Mouse (Mus musculus): ENCODE results near the gene Zfp949. TPM values are rescaled to one million over a fixed set of nuclear protein-coding genes. Genes with fewer than 3 reads are reported as not detected.
A peak's percentile ranks its signal among the peaks of the same experiment; 100 is the strongest.
"Not testable (repeated sequence)": the region's sequence is repeated elsewhere in the genome, so short reads cannot be mapped to it uniquely, and the experiment has no call there.

Zfp949 gene
- polyA plus RNA-seq, 1 experiment = 6.3 TPM

DNA sequence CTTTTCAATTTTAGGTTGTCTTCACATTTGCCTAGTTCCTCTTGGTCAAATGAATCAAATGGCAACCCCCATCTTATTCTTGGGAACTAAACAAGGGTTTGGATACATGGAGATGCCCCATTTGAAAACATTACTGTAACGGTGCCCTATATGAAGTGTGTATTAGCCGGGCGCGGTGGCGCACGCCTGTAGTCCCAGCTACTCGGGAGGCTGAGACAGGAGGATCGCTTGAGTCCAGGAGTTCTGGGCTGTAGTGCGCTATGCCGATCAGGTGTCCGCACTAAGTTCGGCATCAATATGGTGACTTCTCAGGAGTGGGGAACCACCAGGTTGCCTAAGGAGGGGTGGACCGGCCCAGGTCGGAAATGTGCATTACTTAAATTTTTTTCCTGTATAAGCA, 5.3 kb downstream of the Zfp949 start:
- Histone ChIP-seq H3K36me3 (ENCODE audit: control insufficient read depth, insufficient read depth, low read length) (peaks cover 12% of the 10 kb centered on the region; the same call in 1 of the 2 replicates), H3K4me1 (replicated peaks; ENCODE audit: control insufficient read depth, insufficient read depth, low read length) (peaks cover 14% of the 10 kb centered on the region), H3K27ac (ENCODE audit: control insufficient read depth, insufficient read depth, low read length) (no peak overlapping the region), H3K4me3 (ENCODE audit: control insufficient read depth, insufficient read depth, low read length) (no peak overlapping the region), H3K27me3 (ENCODE audit: control insufficient read depth, insufficient read depth, low read length) (no peaks in the 10 kb centered on the region)
- no peak for DNase-seq
- WGBS = 99% methylated on average over 14 of the region's 14 CpGs
- no peak for TF ChIP-seq POLR2A (IDR thresholded peaks at IDR 0.05; ENCODE audit: control insufficient read depth, extremely low read depth, insufficient read depth, low read length, poor library complexity)
- no peak for TF ChIP-seq CTCF (IDR thresholded peaks at IDR 0.05; ENCODE audit: borderline replicate concordance, control insufficient read depth, extremely low read depth, insufficient read depth, low read length, poor library complexity)

GRCm38 (mm10) chr9:88558146-88558545, 10.3 kb downstream of the Zfp949 start:
- Histone ChIP-seq H3K4me1 (replicated peaks; ENCODE audit: control insufficient read depth, insufficient read depth, low read length) (no peaks in the 10 kb centered on the region), H3K27ac (ENCODE audit: control insufficient read depth, insufficient read depth, low read length) (no peak overlapping the region), H3K36me3 (ENCODE audit: control insufficient read depth, insufficient read depth, low read length) (peaks cover 35% of the 10 kb centered on the region), H3K4me3 (ENCODE audit: control insufficient read depth, insufficient read depth, low read length) (no peak overlapping the region), H3K27me3 (ENCODE audit: control insufficient read depth, insufficient read depth, low read length) (no peaks in the 10 kb centered on the region)
- WGBS = 96% methylated on average over 4 of the region's 4 CpGs
- no peak for DNase-seq
- TF ChIP-seq POLR2A (IDR thresholded peaks at IDR 0.05; ENCODE audit: control insufficient read depth, extremely low read depth, insufficient read depth, low read length, poor library complexity) (no peak), CTCF (IDR thresholded peaks at IDR 0.05; ENCODE audit: borderline replicate concordance, control insufficient read depth, extremely low read depth, insufficient read depth, low read length, poor library complexity) (no peak)

- H3K4me1 ChIP-seq (replicated peaks; ENCODE audit: control insufficient read depth, insufficient read depth, low read length); H3K4me3 ChIP-seq (ENCODE audit: control insufficient read depth, insufficient read depth, low read length); H3K27me3 ChIP-seq (ENCODE audit: control insufficient read depth, insufficient read depth, low read length); DNase-seq; H3K27ac ChIP-seq (ENCODE audit: control insufficient read depth, insufficient read depth, low read length): not testable (repeated sequence)
- peaks cover 28% of the 10 kb centered on the region for H3K36me3 ChIP-seq (ENCODE audit: control insufficient read depth, insufficient read depth, low read length)
- WGBS = 99% methylated on average over 2 of the region's 2 CpGs
These were observed 13.7 kb downstream of the Zfp949 start for GRCm38 (mm10) chr9:88561476-88561875.

- not testable (repeated sequence) for H3K27ac ChIP-seq (ENCODE audit: control insufficient read depth, insufficient read depth, low read length); H3K4me3 ChIP-seq (ENCODE audit: control insufficient read depth, insufficient read depth, low read length); H3K27me3 ChIP-seq (ENCODE audit: control insufficient read depth, insufficient read depth, low read length); DNase-seq; H3K4me1 ChIP-seq (replicated peaks; ENCODE audit: control insufficient read depth, insufficient read depth, low read length)
- peaks cover 34% of the 10 kb centered on the region for H3K36me3 ChIP-seq (ENCODE audit: control insufficient read depth, insufficient read depth, low read length)
- over 99% methylated on average over 3 of the region's 3 CpGs for WGBS
These were observed 22.7 kb downstream of the Zfp949 start for GRCm38 (mm10) chr9:88570471-88570870.

GRCm38 (mm10) chr9:88580591-88580990, 32.8 kb downstream of the Zfp949 start, which contains the start of gene Trim43a:
Gene Trim43a (plus strand): TSS chr9:88580891.
- H3K4me1 ChIP-seq (replicated peaks; ENCODE audit: control insufficient read depth, insufficient read depth, low read length); H3K27ac ChIP-seq (ENCODE audit: control insufficient read depth, insufficient read depth, low read length); H3K4me3 ChIP-seq (ENCODE audit: control insufficient read depth, insufficient read depth, low read length); DNase-seq; H3K36me3 ChIP-seq (ENCODE audit: control insufficient read depth, insufficient read depth, low read length); H3K27me3 ChIP-seq (ENCODE audit: control insufficient read depth, insufficient read depth, low read length): not testable (repeated sequence)
- 99% methylated on average over 2 of the region's 2 CpGs for WGBS

GRCm38 (mm10) chr9:88593708-88594107, 45.9 kb downstream of the Zfp949 start:
- WGBS = 91% methylated on average over 6 of the region's 6 CpGs
- not testable (repeated sequence) for H3K27me3 ChIP-seq (ENCODE audit: control insufficient read depth, insufficient read depth, low read length); H3K4me1 ChIP-seq (replicated peaks; ENCODE audit: control insufficient read depth, insufficient read depth, low read length); H3K36me3 ChIP-seq (ENCODE audit: control insufficient read depth, insufficient read depth, low read length); DNase-seq; H3K27ac ChIP-seq (ENCODE audit: control insufficient read depth, insufficient read depth, low read length); H3K4me3 ChIP-seq (ENCODE audit: control insufficient read depth, insufficient read depth, low read length)

DNA sequence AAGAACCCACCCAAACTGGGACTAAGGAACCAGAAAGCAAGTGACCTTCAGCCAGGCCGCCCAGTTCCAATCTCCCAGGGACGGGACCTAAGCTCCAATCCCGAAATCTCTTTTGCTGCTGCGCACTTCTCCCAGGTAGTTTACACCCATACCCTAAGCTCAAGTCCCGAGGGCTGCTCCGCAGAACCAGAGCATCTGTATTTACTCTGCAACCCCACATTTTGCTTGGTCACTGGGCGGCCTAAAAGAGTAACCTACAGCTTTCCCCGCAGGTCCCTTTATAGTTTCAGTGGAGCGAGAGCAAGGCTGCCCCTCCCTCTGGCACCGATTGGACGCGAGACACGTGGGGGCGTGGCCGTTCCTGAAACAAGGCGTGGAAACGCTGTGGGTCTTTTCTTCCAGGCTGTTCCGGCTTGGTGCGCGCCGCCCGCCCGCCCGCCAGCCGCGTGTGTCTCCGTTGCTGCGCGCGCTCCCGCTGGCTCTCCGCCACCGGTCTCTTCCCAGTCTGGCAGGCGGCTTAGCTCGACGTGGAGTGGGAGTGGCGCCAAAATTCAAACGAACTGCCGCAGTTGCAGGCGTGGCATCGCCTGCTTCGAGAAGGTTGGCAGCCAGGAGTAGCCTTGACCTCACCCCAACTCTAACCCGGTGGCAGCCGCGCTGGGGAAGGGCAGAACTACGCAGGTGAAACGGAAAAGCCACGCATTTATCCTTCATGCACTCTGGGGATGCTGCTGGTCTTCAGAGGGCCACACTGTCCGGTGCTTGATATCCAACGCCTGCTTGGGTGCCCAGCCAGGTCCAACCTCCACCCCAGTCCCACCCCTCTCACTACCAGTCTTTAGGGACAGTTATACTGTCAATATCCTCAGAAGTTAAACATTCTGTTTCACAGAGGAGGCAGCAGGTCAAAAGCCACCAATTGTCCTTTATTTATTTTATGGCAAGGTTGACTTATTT, 51.7 kb downstream of the Zfp949 start:
- 0 out of 2 replicates have a peak, but pooled peaks have one; percentile 29 for TF ChIP-seq POLR2A (IDR thresholded peaks at IDR 0.05; ENCODE audit: control insufficient read depth, extremely low read depth, insufficient read depth, low read length, poor library complexity)
- DNase-seq = peak; percentile 95
- not testable (repeated sequence) for H3K36me3 ChIP-seq (ENCODE audit: control insufficient read depth, insufficient read depth, low read length); H3K4me1 ChIP-seq (replicated peaks; ENCODE audit: control insufficient read depth, insufficient read depth, low read length); H3K27ac ChIP-seq (ENCODE audit: control insufficient read depth, insufficient read depth, low read length); H3K27me3 ChIP-seq (ENCODE audit: control insufficient read depth, insufficient read depth, low read length)
- H3K4me3 ChIP-seq (ENCODE audit: control insufficient read depth, insufficient read depth, low read length) = peak overlapping the region; percentile 47
- 2% methylated on average over 48 of the region's 50 CpGs for WGBS

Other genes with a start within 250 kb of the Zfp949 start
- 1.7 and 1.9 TPM in 2 replicates for gene Nt5e, start 220.8 kb upstream of the Zfp949 start, polyA plus RNA-seq (2012; rRNA removed)
- gene Snx14, start 109.1 kb upstream of the Zfp949 start, polyA plus RNA-seq (2012; rRNA removed) = 10.3 and 10.6 TPM in 2 replicates
- gene Gm20537, start 91.4 kb upstream of the Zfp949 start, polyA plus RNA-seq (2012; rRNA removed) = 1.1 and 1.3 TPM in 2 replicates
- 12.4 and 15.9 TPM in 2 replicates for gene Syncrip, start 65.4 kb upstream of the Zfp949 start, polyA plus RNA-seq (2012; rRNA removed)
- 0.06 and 0.11 TPM in 2 replicates for gene Trim43a, start 32.9 kb downstream of the Zfp949 start, polyA plus RNA-seq (2012; rRNA removed)
- gene Mthfsl, start 172.3 kb downstream of the Zfp949 start, polyA plus RNA-seq (2012; rRNA removed) = 14.7 and 15.2 TPM in 2 replicates
- 8.5 and 13.2 TPM in 2 replicates for gene Bcl2a1d, start 183.9 kb downstream of the Zfp949 start, polyA plus RNA-seq (2012; rRNA removed)